Mouse (Mus musculus): ENCODE measurements around the gene Scd1. TPM values are rescaled to one million over a fixed set of nuclear protein-coding genes. Genes with fewer than 3 reads are reported as not detected.
A peak's percentile ranks its signal among the peaks of the same experiment; 100 is the strongest.
"Not testable (repeated sequence)": the region's sequence is repeated elsewhere in the genome, so short reads cannot be mapped to it uniquely, and the experiment has no call there.

Scd1 gene
- total RNA-seq, 4 experiments from 2014 or later: 131 to 178 (median 143) TPM

GRCm38 (mm10) chr19:44367076-44367475, 40.6 kb downstream of the Scd1 start:
- not testable (repeated sequence) for DNase-seq (ENCODE audit: low spot score in 2 of 2)

GRCm38 (mm10) chr19:44365733-44366132, 41.9 kb downstream of the Scd1 start:
- DNase-seq (ENCODE audit: low spot score in 2 of 2): no peak

- DNase-seq (ENCODE audit: low spot score in 2 of 2): peak; percentile 7 to 17
Measured at GRCm38 (mm10) chr19:44364029-44364428, 43.6 kb downstream of the Scd1 start.

GRCm38 (mm10) chr19:44363529-44363928, 44.1 kb downstream of the Scd1 start:
- DNase-seq (ENCODE audit: low spot score in 2 of 2): peak; percentile 46 to 74

- DNase-seq (ENCODE audit: low spot score in 2 of 2): no peak
Measured at GRCm38 (mm10) chr19:44358700-44359099, 49.0 kb downstream of the Scd1 start.

GRCm38 (mm10) chr19:44351756-44352155, 55.9 kb downstream of the Scd1 start:
- DNase-seq (ENCODE audit: low spot score in 2 of 2): no peak

- DNase-seq (ENCODE audit: low spot score in 2 of 2): no peak
Measured at GRCm38 (mm10) chr19:44349689-44350088, 58.0 kb downstream of the Scd1 start.

Other genes with a start within 250 kb of the Scd1 start
- gene Pkd2l1, start 215.4 kb downstream of the Scd1 start, total RNA-seq (2022): under 1 TPM; 0.26 to 0.64 (median 0.34) TPM
- gene Scd3, start 204.6 kb downstream of the Scd1 start, total RNA-seq (2022): 1 to 10 TPM; 2.7 to 4.1 (median 3.2) TPM
- 100 to 1,000 TPM; 662 to 773 (median 703) TPM for gene Scd2, start 114.2 kb downstream of the Scd1 start, total RNA-seq (2022)
- 1 to 10 TPM; 2.3 to 3.0 (median 2.7) TPM for gene Scd4, start 74.8 kb downstream of the Scd1 start, total RNA-seq (2022)
- gene Wnt8b, start 85.6 kb upstream of the Scd1 start, total RNA-seq (2022): not detected
- under 1 TPM; 0.23 to 0.63 (median 0.33) TPM for gene Sec31b, start 138.0 kb upstream of the Scd1 start, total RNA-seq (2022)
- gene Gm20538, start 145.0 kb upstream of the Scd1 start, total RNA-seq (2022): not detected
- gene Ndufb8, start 147.6 kb upstream of the Scd1 start, total RNA-seq (2022): 100 to 1,000 TPM; 368 to 426 (median 402) TPM
- 10 to 100 TPM; 30.8 to 37.2 (median 33.1) TPM for gene Hif1an, start 155.0 kb upstream of the Scd1 start, total RNA-seq (2022)

Data from layer of hippocampus, adult 8-10 months (tissue).